In genomic region chr3:56007991-56008390, GRCm38 (mm10) we compare ENCODE assay signal across 9 mouse cellular contexts.
DNase-seq lines count a peak whose midpoint lies in the region; ATAC-seq and TF ChIP-seq lines count a peak whose summit lies in the region.
"Had no signal": no experiment of that assay in that cellular context is flagged by ENCODE, and none has a peak within 500 bp of the region (broad histone marks: within the 10 kb centered on the region; RNA-seq: fewer than 3 reads in every experiment).

No protein-coding gene starts in this region.

- H3K27me3 ChIP-seq in hindbrain, embryonic 12.5 days: no peaks in the 10 kb centered on the region
- H3K27me3 ChIP-seq: stomach, embryonic 15.5 days had no signal

- TF ChIP-seq POLR2A in lung, adult 2 months (IDR thresholded peaks at IDR 0.05; ENCODE audit: borderline replicate concordance, extremely low read depth, low read depth, low read length): no peak

- H3K4me2 ChIP-seq in hindbrain, embryonic 12.5 days (replicated peaks): no peak overlapping the region
- H3K4me2 ChIP-seq: stomach, embryonic 15.5 days had no signal

- no peak overlapping the region for H3K27ac ChIP-seq in hindbrain, embryonic 12.5 days
- H3K27ac ChIP-seq: stomach, embryonic 15.5 days had no signal

- peak; percentile 38 for DNase-seq in gastrocnemius, adult 18-20 months (ENCODE audit: low spot score)
- DNase-seq in gastrocnemius, adult 8-10 months (ENCODE audit: low spot score in 2 of 2): no peak
- DNase-seq in urinary bladder, postnatal 14 days (ENCODE audit: low spot score): peak; percentile 24
- no peak for DNase-seq in urinary bladder, postnatal 10 days (ENCODE audit: low spot score)
- peak; percentile 34 to 55 for DNase-seq in cerebellum, postnatal 25 days
- peak; percentile 12 for DNase-seq in lung, adult 2 months
- DNase-seq in right cerebral cortex, postnatal 10 days (ENCODE audit: low spot score in 2 of 2): peak; percentile 41 to 43

- 0 out of 2 replicates have a peak, but pooled peaks have one; percentile 52 for ATAC-seq in hindbrain, embryonic 12.5 days (ENCODE audit: low FRiP score)

- WGBS in hindbrain, embryonic 12.5 days: 26% methylated on average over 2 of the region's 2 CpGs
- 10% methylated on average over 2 of the region's 2 CpGs for WGBS in lung, adult 2 months

- H3K4me1 ChIP-seq in hindbrain, embryonic 12.5 days: no peaks in the 10 kb centered on the region
- no peaks in the 10 kb centered on the region for H3K4me1 ChIP-seq in lung, adult 2 months (ENCODE audit: control insufficient read depth, insufficient read depth, low read length)
- H3K4me1 ChIP-seq: stomach, embryonic 15.5 days had no signal

- TF ChIP-seq CTCF in lung, adult 2 months (IDR thresholded peaks at IDR 0.05; ENCODE audit: insufficient read depth, low read length): 0 out of 2 replicates have a peak, but pooled peaks have one; percentile 34

- no peak overlapping the region for H3K9ac ChIP-seq in hindbrain, embryonic 12.5 days
- H3K9ac ChIP-seq: stomach, embryonic 15.5 days had no signal

- H3K4me3 ChIP-seq in hindbrain, embryonic 12.5 days: no peak overlapping the region
- no peak overlapping the region for H3K4me3 ChIP-seq in lung, adult 2 months (replicated peaks; ENCODE audit: extremely low read depth, low read depth, low read length)
- H3K4me3 ChIP-seq: stomach, embryonic 15.5 days had no signal

- peaks cover 20% of the 10 kb centered on the region for H3K36me3 ChIP-seq in hindbrain, embryonic 12.5 days

- no peaks in the 10 kb centered on the region for H3K9me3 ChIP-seq in hindbrain, embryonic 12.5 days (replicated peaks)
- H3K9me3 ChIP-seq: stomach, embryonic 15.5 days had no signal

Comparison
In these comparisons a context has a peak if more than half of its experiments do, and no peak if none do; other contexts are left out.
1. DNase-seq: peak in gastrocnemius, adult 18-20 months (single experiment), urinary bladder, postnatal 14 days (single experiment), cerebellum, postnatal 25 days (2 of 2), lung, adult 2 months (single experiment) and right cerebral cortex, postnatal 10 days (2 of 2); none in gastrocnemius, adult 8-10 months (0 of 2) and urinary bladder, postnatal 10 days (single experiment).